9 mouse cellular contexts compared by ENCODE assay signal in genomic region chr9:92273956-92274762, GRCm38 (mm10). TPM values are rescaled to one million over a fixed set of nuclear protein-coding genes. Genes with fewer than 3 reads are reported as not detected.
DNase-seq lines count a peak whose midpoint lies in the region; ATAC-seq and TF ChIP-seq lines count a peak whose summit lies in the region.
"Had no signal": no experiment of that assay in that cellular context is flagged by ENCODE, and none has a peak within 500 bp of the region (broad histone marks: within the 10 kb centered on the region; RNA-seq: fewer than 3 reads in every experiment).

No protein-coding gene starts in this region.

- peaks cover 3% of the 10 kb centered on the region; the same call in 1 of the 2 replicates for H3K79me2 ChIP-seq in CH12.LX (replicated peaks; ENCODE audit: control insufficient read depth, extremely low read depth, insufficient read depth, poor library complexity, severe bottlenecking)

- in situ Hi-C loops in CH12.LX (cut with MboI; ENCODE audit: low pct_ligation_motif_present, low pct_unique_long_range_greater_than_20kb, low sequenced_read_pairs), result no loop called here

- dilution Hi-C loops in CH12.LX (cut with MboI; ENCODE audit: extremely low pct_ligation_motif_present, extremely low pct_unique_long_range_greater_than_20kb, low sequenced_read_pairs), result no loop called here

- TF ChIP-seq EP300 in CH12.LX (IDR thresholded peaks at IDR 0.05; ENCODE audit: low read length), result 0 out of 2 replicates have a peak, but pooled peaks have one; percentile 47

- peak; percentile 69 for DNase-seq in 3T3-L1 (ENCODE audit: low read depth, low spot score)
- peak; percentile 73 for DNase-seq in CH12.LX (ENCODE audit: extremely low read depth)
- no peak for DNase-seq in liver, embryonic 13.5 days
- DNase-seq in ovary, postnatal 10 days (ENCODE audit: low spot score), result no peak
- no peak for DNase-seq in thymus, postnatal 0 days (ENCODE audit: low spot score)
- no peak for DNase-seq in frontal cortex, postnatal 25 days (ENCODE audit: low spot score in 2 of 2)

- TF ChIP-seq POLR2A in CH12.LX (IDR thresholded peaks at IDR 0.05; ENCODE audit: low read depth, low read length), result peak; percentile 48; the same call in 1 of the 2 replicates

- TF ChIP-seq CTCF in CH12.LX (conservative IDR thresholded peaks at IDR 0.05 in 1 of 2, IDR thresholded peaks at IDR 0.05 in 1 of 2; ENCODE audit: low read depth in 2 of 2, low read length in 2 of 2), result no peak

- H3K9ac ChIP-seq in CH12.LX (ENCODE audit: insufficient read depth, low read depth), result peak overlapping the region; percentile 26
- H3K9ac ChIP-seq in intestine, embryonic 15.5 days, result no peak overlapping the region
- H3K9ac ChIP-seq in liver, embryonic 13.5 days, result no peak overlapping the region; the same call in 1 of the 2 replicates
- H3K9ac ChIP-seq: embryonic facial prominence, embryonic 12.5 days; limb, embryonic 13.5 days had no signal

- 40% methylated on average over 6 of the region's 6 CpGs for WGBS in intestine, embryonic 15.5 days
- WGBS in liver, embryonic 13.5 days (ENCODE audit: insufficient replicate concordance), result 21% methylated on average over 6 of the region's 6 CpGs

- no peak for TF ChIP-seq RAD21 in CH12.LX (IDR thresholded peaks at IDR 0.05; ENCODE audit: low read depth, low read length)

- H3K36me3 ChIP-seq in CH12.LX (replicated peaks in 1 of 2; ENCODE audit: control insufficient read depth in 1 of 2, insufficient read depth in 1 of 2, low read length in 1 of 2), result peaks cover 25 to 59% of the 10 kb centered on the region in 2 experiments
- peaks cover 5% of the 10 kb centered on the region; the same call in 1 of the 2 replicates for H3K36me3 ChIP-seq in intestine, embryonic 15.5 days
- peaks cover 12% of the 10 kb centered on the region for H3K36me3 ChIP-seq in liver, embryonic 13.5 days

- H3K4me2 ChIP-seq in CH12.LX (ENCODE audit: insufficient read depth, low read depth, poor library complexity, severe bottlenecking), result peak overlapping the region; percentile 36; the same call in 1 of the 2 replicates
- H3K4me2 ChIP-seq in intestine, embryonic 15.5 days (replicated peaks), result no peak overlapping the region
- H3K4me2 ChIP-seq in liver, embryonic 13.5 days, result 0 out of 2 replicates have a peak overlapping the region, but pooled peaks have one; percentile 4
- H3K4me2 ChIP-seq: embryonic facial prominence, embryonic 12.5 days; limb, embryonic 13.5 days had no signal

- no peak overlapping the region for H3K4me3 ChIP-seq in CH12.LX (replicated peaks in 1 of 3; ENCODE audit: low read depth in 2 of 3, low read length in 2 of 3, poor library complexity in 1 of 3)
- no peak overlapping the region for H3K4me3 ChIP-seq in intestine, embryonic 15.5 days (replicated peaks)
- H3K4me3 ChIP-seq in liver, embryonic 13.5 days (replicated peaks), result no peak overlapping the region
- H3K4me3 ChIP-seq: embryonic facial prominence, embryonic 12.5 days; limb, embryonic 13.5 days had no signal

- no peaks in the 10 kb centered on the region for H3K27me3 ChIP-seq in CH12.LX (replicated peaks)
- no peaks in the 10 kb centered on the region for H3K27me3 ChIP-seq in intestine, embryonic 15.5 days (replicated peaks)
- H3K27me3 ChIP-seq in liver, embryonic 13.5 days, result no peaks in the 10 kb centered on the region
- H3K27me3 ChIP-seq: embryonic facial prominence, embryonic 12.5 days; limb, embryonic 13.5 days had no signal

- ATAC-seq in intestine, embryonic 15.5 days, result peak; percentile 89
- ATAC-seq in liver, embryonic 13.5 days (ENCODE audit: low read depth), result peak; percentile 89

- H3K4me1 ChIP-seq in CH12.LX (ENCODE audit: control insufficient read depth in 1 of 2, insufficient read depth in 2 of 2), result peaks cover 18 to 51% of the 10 kb centered on the region in 2 experiments
- H3K4me1 ChIP-seq in intestine, embryonic 15.5 days (replicated peaks), result peaks cover 14% of the 10 kb centered on the region; the same call in 1 of the 2 replicates
- peaks cover 44% of the 10 kb centered on the region for H3K4me1 ChIP-seq in liver, embryonic 13.5 days (replicated peaks)

- no peaks in the 10 kb centered on the region for H3K9me3 ChIP-seq in CH12.LX (replicated peaks; ENCODE audit: low read length)
- H3K9me3 ChIP-seq in intestine, embryonic 15.5 days, result no peaks in the 10 kb centered on the region
- no peaks in the 10 kb centered on the region for H3K9me3 ChIP-seq in liver, embryonic 13.5 days (replicated peaks)
- H3K9me3 ChIP-seq: embryonic facial prominence, embryonic 12.5 days; limb, embryonic 13.5 days had no signal

- peak overlapping the region; percentile 68 for H3K27ac ChIP-seq in CH12.LX (ENCODE audit: insufficient read depth, low read depth)
- H3K27ac ChIP-seq in intestine, embryonic 15.5 days, result peak overlapping the region; percentile 19; the same call in 1 of the 2 replicates
- peak overlapping the region; percentile 70 for H3K27ac ChIP-seq in liver, embryonic 13.5 days
- H3K27ac ChIP-seq: embryonic facial prominence, embryonic 12.5 days; limb, embryonic 13.5 days had no signal

TF ChIP-seq in CH12.LX, 34 proteins besides CTCF, POLR2A, EP300 and RAD21:
- no peak for TF ChIP-seq USF2 (conservative IDR thresholded peaks at IDR 0.05; ENCODE audit: low read depth, low read length)
- peak; percentile 36; the same call in 1 of the 2 replicates for TF ChIP-seq ELF1 (IDR thresholded peaks at IDR 0.05; ENCODE audit: low read depth, low read length)
- peak; percentile 43; the same call in 1 of the 2 replicates for TF ChIP-seq ZMIZ1 (IDR thresholded peaks at IDR 0.05; ENCODE audit: low read depth, low read length)
- no peak for TF ChIP-seq ZC3H11A (IDR thresholded peaks at IDR 0.05; ENCODE audit: low read depth, low read length)
- no peak for TF ChIP-seq CHD1 (IDR thresholded peaks at IDR 0.05; ENCODE audit: low read depth, low read length)
- peak; percentile 45; the same call in 1 of the 2 replicates for TF ChIP-seq BHLHE40 (IDR thresholded peaks at IDR 0.05; ENCODE audit: low read depth, low read length)
- peak; percentile 48; the same call in 1 of the 2 replicates for TF ChIP-seq MXI1 (IDR thresholded peaks at IDR 0.05; ENCODE audit: low read depth, low read length)
- no peak for TF ChIP-seq JUN (IDR thresholded peaks at IDR 0.05; ENCODE audit: insufficient read depth, low read depth, low read length)
- no peak for TF ChIP-seq IRF4 (IDR thresholded peaks at IDR 0.05; ENCODE audit: low read depth, low read length)
- 0 out of 2 replicates have a peak, but pooled peaks have one; percentile 16 for TF ChIP-seq ETS1 (conservative IDR thresholded peaks at IDR 0.05; ENCODE audit: low read depth, low read length)
- TF ChIP-seq TCF12 (IDR thresholded peaks at IDR 0.05; ENCODE audit: low read depth, low read length), result 0 out of 2 replicates have a peak, but pooled peaks have one; percentile 46
- TF ChIP-seq MAZ (IDR thresholded peaks at IDR 0.05; ENCODE audit: low read depth, low read length), result peak; percentile 41; the same call in 1 of the 2 replicates
- TF ChIP-seq MYC (IDR thresholded peaks at IDR 0.05; ENCODE audit: low read depth, low read length), result no peak
- peak; percentile 41; the same call in 1 of the 2 replicates for TF ChIP-seq ZNF384 (IDR thresholded peaks at IDR 0.05; ENCODE audit: low read depth, low read length)
- TF ChIP-seq SMC3 (IDR thresholded peaks at IDR 0.05; ENCODE audit: low read depth, low read length), result no peak
- 0 out of 2 replicates have a peak, but pooled peaks have one; percentile 4 for TF ChIP-seq POLR2AphosphoS2 (IDR thresholded peaks at IDR 0.05; ENCODE audit: low read depth, low read length)
- no peak for TF ChIP-seq USF1 (IDR thresholded peaks at IDR 0.05; ENCODE audit: low read depth, low read length)

RNA-seq across cellular contexts. Expression of gene Plscr2, which starts 1.2 kb away (rescaled TPM):
- 0.80 and 1.4 TPM in 2 replicates for total RNA-seq in CH12.LX (2012; rRNA removed)
- 0.95 and 1.0 TPM in 2 replicates for total RNA-seq in CH12.LX (2014; rRNA removed)
- polyA plus RNA-seq in CH12.LX (2012; ENCODE audit: insufficient read length, low read depth), result 0.55 and 0.91 TPM in 2 replicates
- 1.3 TPM in 2 replicates for polyA plus RNA-seq in intestine, embryonic 15.5 days (2015; fragmentation: Nextera tagmentation; extraction: Ambion mirVana)
- 0.54 and 0.57 TPM in 2 replicates for polyA plus RNA-seq in liver, embryonic 13.5 days (2015; fragmentation: Nextera tagmentation; extraction: Ambion mirVana)
- polyA plus RNA-seq in thymus, postnatal 0 days (2015; fragmentation: Nextera tagmentation; extraction: Ambion mirVana), result 4.4 and 5.3 TPM in 2 replicates

RNA-seq across cellular contexts. Expression of gene Plscr1, which starts 24.6 kb away (rescaled TPM):
- total RNA-seq in CH12.LX (2012; rRNA removed) (206 and 403 TPM in 2 replicates), CH12.LX (2014; rRNA removed) (489 and 502 TPM in 2 replicates)
- 194 and 201 TPM in 2 replicates for polyA plus RNA-seq in CH12.LX (2012; ENCODE audit: insufficient read length, low read depth)
- polyA plus RNA-seq in intestine, embryonic 15.5 days (2015; fragmentation: Nextera tagmentation; extraction: Ambion mirVana), result 95.1 and 108 TPM in 2 replicates
- 24.0 and 26.5 TPM in 2 replicates for polyA plus RNA-seq in liver, embryonic 13.5 days (2015; fragmentation: Nextera tagmentation; extraction: Ambion mirVana)
- 22.3 and 23.3 TPM in 2 replicates for polyA plus RNA-seq in thymus, postnatal 0 days (2015; fragmentation: Nextera tagmentation; extraction: Ambion mirVana)

RNA-seq across cellular contexts. Expression of gene 1700057G04Rik, which starts 35.0 kb away (rescaled TPM):
- total RNA-seq in CH12.LX (2012; rRNA removed) (not detected in 2 replicates), CH12.LX (2014; rRNA removed) (0.41 TPM in 1 of 2 replicates, not detected in the other)
- not detected in 2 replicates for polyA plus RNA-seq in CH12.LX (2012; ENCODE audit: insufficient read length, low read depth)
- not detected in 2 replicates for polyA plus RNA-seq in intestine, embryonic 15.5 days (2015; fragmentation: Nextera tagmentation; extraction: Ambion mirVana)
- polyA plus RNA-seq in liver, embryonic 13.5 days (2015; fragmentation: Nextera tagmentation; extraction: Ambion mirVana), result not detected in 2 replicates
- not detected in 2 replicates for polyA plus RNA-seq in thymus, postnatal 0 days (2015; fragmentation: Nextera tagmentation; extraction: Ambion mirVana)
- polyA plus RNA-seq: embryonic facial prominence, embryonic 12.5 days; limb, embryonic 13.5 days had no signal

Comparison
In these comparisons a context has a peak if more than half of its experiments do, and no peak if none do; other contexts are left out.
1. DNase-seq: peak in 3T3-L1 (single experiment) and CH12.LX (single experiment); none in liver, embryonic 13.5 days (single experiment), ovary, postnatal 10 days (single experiment), thymus, postnatal 0 days (single experiment) and frontal cortex, postnatal 25 days (0 of 2).
2. H3K27ac ChIP-seq: peak in every context shown above with its lines; median percentile 70 in liver, embryonic 13.5 days; 68 in CH12.LX; 19 in intestine, embryonic 15.5 days.